Comparison of ENCODE assay signal across 8 mouse cellular contexts in the genomic region with DNA sequence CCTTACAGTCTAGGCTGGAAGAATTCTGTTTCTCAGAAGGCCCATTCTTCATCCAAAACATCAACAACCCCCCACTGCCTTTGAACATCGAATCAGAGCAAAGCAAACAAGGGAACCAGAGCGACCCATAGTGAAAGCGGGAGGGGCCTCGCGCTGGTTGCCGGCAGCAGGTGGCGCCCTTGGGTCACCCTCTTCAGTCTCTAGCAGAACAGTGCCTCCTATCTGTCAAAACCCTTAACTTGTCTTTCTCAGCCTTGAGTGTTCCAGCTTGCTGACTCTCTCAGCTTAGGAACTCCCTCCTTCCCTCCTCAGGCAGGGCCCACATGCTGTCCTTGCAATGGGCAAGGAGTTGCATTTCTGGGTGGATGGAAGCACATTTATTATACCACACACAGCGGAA. TPM values are rescaled to one million over a fixed set of nuclear protein-coding genes. Genes with fewer than 3 reads are reported as not detected.
DNase-seq lines count a peak whose midpoint lies in the region; ATAC-seq and TF ChIP-seq lines count a peak whose summit lies in the region.

No protein-coding gene starts in this region.

- no peaks in the 10 kb centered on the region for H3K4me1 ChIP-seq in lung, embryonic 14.5 days (ENCODE audit: insufficient read depth)

- no peaks in the 10 kb centered on the region for H3K27me3 ChIP-seq in lung, embryonic 14.5 days (ENCODE audit: insufficient read depth, low read length)

- no peak overlapping the region for H3K27ac ChIP-seq in lung, embryonic 14.5 days (ENCODE audit: low read depth)

- DNase-seq in Muller cell, postnatal 12 days (ENCODE audit: inconsistent ontology term): peak; percentile 80
- peak; percentile 49 for DNase-seq in cerebellum, adult 8-10 months
- DNase-seq in forelimb bud, embryonic 11.5 days (ENCODE audit: low read depth, low spot score): peak; percentile 82
- DNase-seq in layer of hippocampus, adult 8-10 months (ENCODE audit: low spot score in 2 of 2): peak; percentile 59 to 79
- DNase-seq in lung, embryonic 14.5 days: peak; percentile 84
- DNase-seq in retina, adult 2 months (ENCODE audit: low read depth, low spot score): peak; percentile 32
- peak; percentile 70 to 73 for DNase-seq in thymus, postnatal 36 days

- peak; percentile 90 for TF ChIP-seq CTCF in lung, embryonic 14.5 days (IDR thresholded peaks at IDR 0.05; ENCODE audit: low read depth)

- H3K9me3 ChIP-seq in lung, embryonic 14.5 days (ENCODE audit: low read depth, low read length): no peaks in the 10 kb centered on the region

- 12% methylated on average over 8 of the region's 8 CpGs for WGBS in lung, embryonic 14.5 days

- peak overlapping the region; percentile 45; the same call in 1 of the 2 replicates for H3K4me2 ChIP-seq in lung, embryonic 14.5 days

- no peaks in the 10 kb centered on the region for H3K36me3 ChIP-seq in lung, embryonic 14.5 days (ENCODE audit: insufficient read depth)

- H3K9ac ChIP-seq in lung, embryonic 14.5 days: no peak overlapping the region

- peak; percentile 90 to 92 for ATAC-seq in hematopoietic stem cell, adult 5-6 weeks (replicated peaks in 1 of 2; ENCODE audit: insufficient read depth in 1 of 2, low FRiP score in 2 of 2, low TSS enrichment in 1 of 2, low read depth in 1 of 2, poor library complexity in 2 of 2, severe bottlenecking in 2 of 2)
- ATAC-seq in lung, embryonic 14.5 days (ENCODE audit: insufficient read depth): peak; percentile 41; the same call in 1 of the 2 replicates

- H3K4me3 ChIP-seq in lung, embryonic 14.5 days (ENCODE audit: low read depth, low read length): no peak overlapping the region

RNA-seq across cellular contexts. Expression of gene Fam180a, which starts 53.9 kb away (rescaled TPM):
- not detected in 2 replicates for total RNA-seq in hematopoietic stem cell, adult 5-6 weeks (2017)
- total RNA-seq in layer of hippocampus, adult 8-10 months (2022): 1 to 10 TPM; 1.1 to 3.1 (median 1.9) TPM
- 0.74 and 1.1 TPM in 2 replicates for polyA plus RNA-seq in lung, embryonic 14.5 days (2014; fragmentation: Nextera tagmentation; extraction: Ambion mirVana)

Comparison
In these comparisons a context has a peak if more than half of its experiments do, and no peak if none do; other contexts are left out.
1. DNase-seq: peak in every context shown above with its lines; median percentile 84 in lung, embryonic 14.5 days; 82 in forelimb bud, embryonic 11.5 days; 80 in Muller cell, postnatal 12 days; 72 in thymus, postnatal 36 days; 69 in layer of hippocampus, adult 8-10 months; 49 in cerebellum, adult 8-10 months; 32 in retina, adult 2 months.